Mouse (Mus musculus): ENCODE results near the gene Rcc1l.

GRCm38 (mm10) chr5:134183880-134184808, 7.6 kb upstream of the Rcc1l start, which contains the start of gene Gtf2ird2:
- peak; percentile 60; the same call in 1 of the 2 replicates for TF ChIP-seq CTCF (IDR thresholded peaks at IDR 0.05; ENCODE audit: borderline replicate concordance, control insufficient read depth, extremely low read depth, insufficient read depth, low read length, poor library complexity)
- TF ChIP-seq POLR2A (IDR thresholded peaks at IDR 0.05; ENCODE audit: control insufficient read depth, extremely low read depth, insufficient read depth, low read length, poor library complexity): peak; percentile 77

Measured in thymus, adult 2 months (tissue).